ENCODE assay signal across 17 mouse cellular contexts in the genomic region with DNA sequence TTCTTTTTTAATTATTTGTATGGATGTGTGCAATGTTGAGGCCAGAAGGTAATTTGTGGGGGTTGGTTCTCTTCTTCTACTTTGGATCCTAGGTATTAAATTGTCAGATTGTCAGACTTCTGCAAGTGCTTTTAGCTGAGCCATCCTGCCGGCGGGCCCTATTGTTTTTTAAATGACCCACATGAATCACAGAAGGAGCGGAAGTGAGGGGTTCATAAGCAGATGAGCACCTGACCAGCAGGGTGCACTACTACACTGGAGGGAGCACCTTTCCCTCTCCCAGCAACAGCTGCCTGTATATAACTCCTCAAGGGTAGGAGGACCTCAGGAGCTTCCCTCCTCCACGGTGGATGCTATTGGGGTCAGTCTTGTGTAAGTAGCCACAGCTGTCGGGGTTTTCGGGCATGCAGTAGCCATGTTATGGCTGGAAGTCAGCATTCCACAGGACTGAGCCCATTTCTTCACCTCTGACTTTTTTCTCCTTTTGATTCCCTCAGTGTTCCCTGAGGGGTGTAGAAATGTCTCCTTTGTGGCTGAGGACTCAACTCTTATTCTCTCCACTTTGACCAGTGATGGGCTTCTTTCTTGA. TPM values are rescaled to one million over a fixed set of nuclear protein-coding genes. Genes with fewer than 3 reads are reported as not detected.
DNase-seq lines count a peak whose midpoint lies in the region; ATAC-seq and TF ChIP-seq lines count a peak whose summit lies in the region.
"Had no signal": no experiment of that assay in that cellular context is flagged by ENCODE, and none has a peak within 500 bp of the region (broad histone marks: within the 10 kb centered on the region; RNA-seq: fewer than 3 reads in every experiment).

No protein-coding gene starts in this region.

- no peaks in the 10 kb centered on the region for H3K9me3 ChIP-seq in intestine, postnatal 0 days (ENCODE audit: control insufficient read depth)
- no peaks in the 10 kb centered on the region for H3K9me3 ChIP-seq in intestine, embryonic 16.5 days (ENCODE audit: control insufficient read depth, low read length)
- H3K9me3 ChIP-seq: forebrain, embryonic 15.5 days; liver, embryonic 13.5 days had no signal

- H3K36me3 ChIP-seq in intestine, postnatal 0 days (ENCODE audit: control insufficient read depth, insufficient read depth) = no peaks in the 10 kb centered on the region
- no peaks in the 10 kb centered on the region for H3K36me3 ChIP-seq in intestine, embryonic 16.5 days (ENCODE audit: control insufficient read depth, insufficient read depth, low read length)
- H3K36me3 ChIP-seq in thymus, adult 2 months (ENCODE audit: control insufficient read depth, insufficient read depth, low read length) = no peaks in the 10 kb centered on the region
- H3K36me3 ChIP-seq: forebrain, embryonic 15.5 days had no signal

- WGBS in intestine, postnatal 0 days = 67% methylated on average over 6 of the region's 6 CpGs
- WGBS in intestine, embryonic 16.5 days = 66% methylated on average over 6 of the region's 6 CpGs
- 50% methylated on average over 6 of the region's 6 CpGs for WGBS in thymus, adult 2 months

- no peak overlapping the region for H3K4me2 ChIP-seq in intestine, postnatal 0 days (replicated peaks; ENCODE audit: low read depth)
- H3K4me2 ChIP-seq in intestine, embryonic 16.5 days (ENCODE audit: low read depth, low read length) = no peak overlapping the region
- H3K4me2 ChIP-seq: forebrain, embryonic 15.5 days; liver, embryonic 13.5 days had no signal

- H3K27ac ChIP-seq in intestine, postnatal 0 days (ENCODE audit: low read depth, low read length) = no peak overlapping the region
- no peak overlapping the region for H3K27ac ChIP-seq in intestine, embryonic 16.5 days (ENCODE audit: low read length)
- H3K27ac ChIP-seq in thymus, adult 2 months (ENCODE audit: control insufficient read depth, insufficient read depth, low read length) = no peak overlapping the region
- H3K27ac ChIP-seq: forebrain, embryonic 15.5 days; liver, embryonic 13.5 days had no signal

- no peak for TF ChIP-seq POLR2A in thymus, adult 2 months (IDR thresholded peaks at IDR 0.05; ENCODE audit: control insufficient read depth, extremely low read depth, insufficient read depth, low read length, poor library complexity)

- no peak overlapping the region for H3K4me3 ChIP-seq in intestine, postnatal 0 days (ENCODE audit: low read depth, low read length)
- H3K4me3 ChIP-seq in intestine, embryonic 16.5 days (ENCODE audit: low read length) = no peak overlapping the region
- no peak overlapping the region for H3K4me3 ChIP-seq in thymus, adult 2 months (ENCODE audit: control insufficient read depth, insufficient read depth, low read length)
- H3K4me3 ChIP-seq: forebrain, embryonic 15.5 days; liver, embryonic 13.5 days had no signal

- intact Hi-C loops in left cerebral cortex, postnatal 36 days (cut with DNase I) = no loop called here

- peak; percentile 66 for DNase-seq in CD4-positive helper T cell, adult 2 months (ENCODE audit: low read depth, low spot score)
- peak; percentile 46 for DNase-seq in T-cell, adult 2 months (ENCODE audit: low spot score)
- peak; percentile 57 for DNase-seq in thymus, adult 2 months
- no peak for DNase-seq in left cerebral cortex, postnatal 36 days (ENCODE audit: low spot score in 2 of 2)
- DNase-seq: cerebellum, adult 2 months; heart, adult 11 months; heart, postnatal 36 days; kidney, adult 2 months; liver, embryonic 13.5 days; right cerebral cortex, postnatal 4 days had no signal

- no peaks in the 10 kb centered on the region for H3K27me3 ChIP-seq in intestine, postnatal 0 days (replicated peaks; ENCODE audit: control insufficient read depth, insufficient read depth, low read length)
- no peaks in the 10 kb centered on the region for H3K27me3 ChIP-seq in intestine, embryonic 16.5 days (replicated peaks; ENCODE audit: control insufficient read depth, insufficient read depth, low read length)
- H3K27me3 ChIP-seq in thymus, adult 2 months (ENCODE audit: control insufficient read depth, insufficient read depth, low read length) = no peaks in the 10 kb centered on the region
- H3K27me3 ChIP-seq: forebrain, embryonic 15.5 days; liver, embryonic 13.5 days had no signal

- no peak overlapping the region for H3K9ac ChIP-seq in intestine, postnatal 0 days (ENCODE audit: low read depth, low read length)
- no peak overlapping the region for H3K9ac ChIP-seq in intestine, embryonic 16.5 days (ENCODE audit: low read depth, low read length)
- H3K9ac ChIP-seq: forebrain, embryonic 15.5 days; liver, embryonic 13.5 days had no signal

- ATAC-seq in intestine, postnatal 0 days = no peak
- no peak for ATAC-seq in intestine, embryonic 16.5 days
- no peak for ATAC-seq in granulocyte monocyte progenitor cell, adult 5-6 weeks (replicated peaks; ENCODE audit: poor library complexity, severe bottlenecking)
- no peak for ATAC-seq in monocyte, adult 5-6 weeks (replicated peaks; ENCODE audit: insufficient number of reproducible peaks, low FRiP score, low TSS enrichment, poor library complexity, severe bottlenecking)
- ATAC-seq: forebrain, embryonic 15.5 days had no signal

- H3K4me1 ChIP-seq in intestine, postnatal 0 days (replicated peaks; ENCODE audit: control insufficient read depth, insufficient read depth, low read length) = peaks cover 3% of the 10 kb centered on the region; the same call in 1 of the 2 replicates
- peaks cover 20% of the 10 kb centered on the region for H3K4me1 ChIP-seq in intestine, embryonic 16.5 days (ENCODE audit: control insufficient read depth, insufficient read depth, low read length)
- H3K4me1 ChIP-seq in thymus, adult 2 months (replicated peaks; ENCODE audit: control insufficient read depth, insufficient read depth, low read length) = peaks cover 50% of the 10 kb centered on the region

- peak; percentile 35 for TF ChIP-seq CTCF in intestine, postnatal 0 days (IDR thresholded peaks at IDR 0.05; ENCODE audit: low read depth)
- no peak for TF ChIP-seq CTCF in thymus, adult 2 months (IDR thresholded peaks at IDR 0.05; ENCODE audit: borderline replicate concordance, control insufficient read depth, extremely low read depth, insufficient read depth, low read length, poor library complexity)

RNA-seq across cellular contexts. Expression of a gene that starts 18.9 kb away (rescaled TPM):
- polyA plus RNA-seq in intestine, postnatal 0 days (2015; fragmentation: Nextera tagmentation; extraction: Ambion mirVana) = 0.41 and 0.74 TPM in 2 replicates
- 0.45 and 0.62 TPM in 2 replicates for polyA plus RNA-seq in intestine, embryonic 16.5 days (2015; fragmentation: Nextera tagmentation; extraction: Ambion mirVana)
- polyA plus RNA-seq in thymus, adult 2 months (2012; rRNA removed) = 0.09 and 0.10 TPM in 2 replicates
- total RNA-seq in left cerebral cortex, postnatal 36 days (2021) = under 1 TPM in 1 of 2 experiments, not detected in 1; 0.25 TPM
- total RNA-seq in granulocyte monocyte progenitor cell, adult 5-6 weeks (2014; fragmentation: Nextera tagmentation) = not detected in 2 replicates
- total RNA-seq in granulocyte monocyte progenitor cell, adult 5-6 weeks (2017) = 1.3 TPM in 1 of 2 replicates, not detected in the other
- 0.85 to 2.3 TPM (median 1.9 TPM) in 3 replicates for total RNA-seq in monocyte, adult 5-6 weeks (2017)
- total RNA-seq: heart, postnatal 36 days; layer of hippocampus, adult 18-20 months; left cerebral cortex, postnatal 10 days had no signal

RNA-seq across cellular contexts. Expression of a gene that starts 19.3 kb away (rescaled TPM):
- polyA plus RNA-seq in intestine, postnatal 0 days (2015; fragmentation: Nextera tagmentation; extraction: Ambion mirVana) = 17.2 and 20.0 TPM in 2 replicates
- 28.4 and 33.3 TPM in 2 replicates for polyA plus RNA-seq in intestine, embryonic 16.5 days (2015; fragmentation: Nextera tagmentation; extraction: Ambion mirVana)
- 52.1 and 62.2 TPM in 2 replicates for polyA plus RNA-seq in thymus, adult 2 months (2012; rRNA removed)
- 100 to 1,000 TPM; 120 to 133 TPM for total RNA-seq in left cerebral cortex, postnatal 36 days (2021)
- 27.0 and 29.7 TPM in 2 replicates for total RNA-seq in granulocyte monocyte progenitor cell, adult 5-6 weeks (2014; fragmentation: Nextera tagmentation)
- total RNA-seq in granulocyte monocyte progenitor cell, adult 5-6 weeks (2017) = 27.0 and 35.4 TPM in 2 replicates
- 28.7 to 49.9 TPM (median 29.7 TPM) in 3 replicates for total RNA-seq in monocyte, adult 5-6 weeks (2017)

RNA-seq across cellular contexts. Expression of a gene that starts 49.0 kb away (rescaled TPM):
- 70.7 and 75.4 TPM in 2 replicates for polyA plus RNA-seq in intestine, postnatal 0 days (2015; fragmentation: Nextera tagmentation; extraction: Ambion mirVana)
- 26.5 and 43.4 TPM in 2 replicates for polyA plus RNA-seq in intestine, embryonic 16.5 days (2015; fragmentation: Nextera tagmentation; extraction: Ambion mirVana)
- polyA plus RNA-seq in thymus, adult 2 months (2012; rRNA removed) = 0.20 and 0.24 TPM in 2 replicates
- total RNA-seq in left cerebral cortex, postnatal 36 days (2021) = 1 to 10 TPM in 1 of 2 experiments, under 1 TPM in 1; 0.72 to 1.2 TPM
- total RNA-seq in granulocyte monocyte progenitor cell, adult 5-6 weeks (2014; fragmentation: Nextera tagmentation) = not detected in 2 replicates
- total RNA-seq in granulocyte monocyte progenitor cell, adult 5-6 weeks (2017) = not detected in 2 replicates
- not detected in 3 replicates for total RNA-seq in monocyte, adult 5-6 weeks (2017)

Comparison
In these comparisons a context has a peak if more than half of its experiments do, and no peak if none do; other contexts are left out.
1. DNase-seq: peak in CD4-positive helper T cell, adult 2 months (single experiment), T-cell, adult 2 months (single experiment) and thymus, adult 2 months (single experiment); none in left cerebral cortex, postnatal 36 days (0 of 2).